Mouse (Mus musculus): ENCODE results near the gene Clasp1. TPM values are rescaled to one million over a fixed set of nuclear protein-coding genes. Genes with fewer than 3 reads are reported as not detected.
A peak's percentile ranks its signal among the peaks of the same experiment; 100 is the strongest.

The Clasp1 gene
- total and polyA plus RNA-seq, 2 experiments from 2014 or later: 106 to 366 TPM

DNA sequence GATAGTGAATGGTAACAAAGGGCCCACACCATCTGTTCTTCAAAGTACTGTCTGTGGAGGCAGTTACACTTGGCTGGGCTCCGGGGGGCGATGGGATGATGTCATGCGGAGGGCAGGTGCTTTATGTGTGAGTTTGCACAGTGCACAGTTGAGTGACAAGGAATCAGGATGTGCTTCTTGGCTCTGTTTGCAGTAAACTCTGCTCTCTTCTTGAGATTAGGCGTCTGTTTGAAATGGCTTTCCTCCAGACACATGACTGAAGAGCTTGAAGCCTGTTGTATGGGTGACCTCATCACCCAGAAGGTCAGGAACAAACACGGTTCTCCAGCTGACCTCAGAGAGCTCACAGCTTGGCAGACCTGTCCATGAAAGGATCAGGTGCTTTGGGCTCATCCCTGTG lies 200.9 kb downstream of the Clasp1 start:
- ATAC-seq (ENCODE audit: insufficient read depth, low read depth): peak; percentile 50
- Histone ChIP-seq H3K36me3 (replicated peaks; ENCODE audit: control insufficient read depth, insufficient read depth, low read length) (peaks cover 57% of the 10 kb centered on the region), H3K4me1 (ENCODE audit: control insufficient read depth, insufficient read depth) (0 out of 2 replicates have a peak, but pooled peaks cover 3% of the 10 kb centered on the region), H3K9ac (replicated peaks; ENCODE audit: low read depth, low read length) (no peak overlapping the region), H3K4me2 (ENCODE audit: low read depth, low read length) (no peak overlapping the region), H3K9me3 (replicated peaks; ENCODE audit: control insufficient read depth, low read length) (no peaks in the 10 kb centered on the region), H3K27ac (ENCODE audit: low read depth) (peak overlapping the region; percentile 34; the same call in 1 of the 2 replicates), H3K4me3 (ENCODE audit: low read depth, low read length) (no peak overlapping the region), H3K27me3 (ENCODE audit: control insufficient read depth, insufficient read depth, low read length) (no peaks in the 10 kb centered on the region)
- no peak for TF ChIP-seq CTCF (IDR thresholded peaks at IDR 0.05; ENCODE audit: low read depth)
- TF ChIP-seq EP300 (IDR thresholded peaks at IDR 0.05; ENCODE audit: low read depth): no peak
- WGBS: 45% methylated on average over 5 of the region's 5 CpGs
- DNase-seq (ENCODE audit: low spot score): peak; percentile 41

DNA sequence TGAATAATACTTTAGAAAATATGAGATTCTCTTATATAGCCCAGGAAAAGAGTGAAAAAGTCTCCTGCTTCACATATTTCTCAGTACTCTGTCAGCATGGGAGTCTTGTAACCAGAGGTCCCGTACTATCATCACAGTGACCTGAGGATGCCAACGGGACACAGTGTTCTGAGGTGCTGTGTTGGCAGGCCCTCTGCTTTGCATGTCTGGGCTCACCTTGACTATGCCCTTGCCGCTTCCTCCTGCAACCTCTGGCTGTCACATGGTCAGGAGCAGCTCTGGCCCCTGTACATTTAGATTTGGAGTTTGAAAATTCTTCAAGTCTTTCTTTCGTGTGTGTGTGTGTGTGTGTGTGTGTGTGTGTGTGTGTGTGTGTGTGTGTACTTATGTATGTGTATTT lies 204.1 kb downstream of the Clasp1 start:
- Histone ChIP-seq H3K27ac (ENCODE audit: low read depth) (peak overlapping the region; percentile 79), H3K4me1 (ENCODE audit: control insufficient read depth, insufficient read depth) (0 out of 2 replicates have a peak, but pooled peaks cover 3% of the 10 kb centered on the region), H3K9ac (replicated peaks; ENCODE audit: low read depth, low read length) (no peak overlapping the region), H3K36me3 (replicated peaks; ENCODE audit: control insufficient read depth, insufficient read depth, low read length) (peaks cover 87% of the 10 kb centered on the region), H3K27me3 (ENCODE audit: control insufficient read depth, insufficient read depth, low read length) (no peaks in the 10 kb centered on the region), H3K4me2 (ENCODE audit: low read depth, low read length) (no peak overlapping the region), H3K9me3 (replicated peaks; ENCODE audit: control insufficient read depth, low read length) (no peaks in the 10 kb centered on the region), H3K4me3 (ENCODE audit: low read depth, low read length) (no peak overlapping the region)
- ATAC-seq (ENCODE audit: insufficient read depth, low read depth) (peak; percentile 87), DNase-seq (ENCODE audit: low spot score) (peak; percentile 75)
- 43% methylated on average over 4 of the region's 4 CpGs for WGBS
- no peak for TF ChIP-seq EP300 (IDR thresholded peaks at IDR 0.05; ENCODE audit: low read depth)
- no peak for TF ChIP-seq CTCF (IDR thresholded peaks at IDR 0.05; ENCODE audit: low read depth)

DNA sequence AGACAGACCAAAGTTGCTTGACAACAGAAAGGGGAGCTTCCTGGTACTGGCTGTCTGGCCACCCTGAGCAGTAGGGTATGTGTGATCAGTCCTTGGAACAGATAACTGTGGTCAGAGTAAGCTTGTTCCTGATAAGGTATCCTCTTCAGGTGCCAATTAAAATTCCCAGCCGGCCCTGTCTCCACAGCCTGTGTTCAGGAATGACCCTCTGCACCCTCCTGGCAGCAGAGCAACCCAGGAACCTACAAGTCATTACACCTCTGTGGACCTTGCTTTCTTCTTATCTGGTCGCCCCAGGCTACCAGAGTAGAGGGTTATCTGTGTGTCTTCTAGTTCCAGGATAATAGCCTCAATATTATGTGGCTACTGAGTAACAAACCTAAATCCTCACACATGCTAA lies 206.5 kb downstream of the Clasp1 start:
- WGBS: 36% methylated on average over 2 of the region's 2 CpGs
- Histone ChIP-seq H3K27ac (ENCODE audit: low read depth) (no peak overlapping the region), H3K4me2 (ENCODE audit: low read depth, low read length) (no peak overlapping the region), H3K9ac (replicated peaks; ENCODE audit: low read depth, low read length) (no peak overlapping the region), H3K27me3 (ENCODE audit: control insufficient read depth, insufficient read depth, low read length) (no peaks in the 10 kb centered on the region), H3K36me3 (replicated peaks; ENCODE audit: control insufficient read depth, insufficient read depth, low read length) (peaks cover 94% of the 10 kb centered on the region), H3K4me3 (ENCODE audit: low read depth, low read length) (no peak overlapping the region), H3K9me3 (replicated peaks; ENCODE audit: control insufficient read depth, low read length) (no peaks in the 10 kb centered on the region), H3K4me1 (ENCODE audit: control insufficient read depth, insufficient read depth) (0 out of 2 replicates have a peak, but pooled peaks cover 3% of the 10 kb centered on the region)
- TF ChIP-seq EP300 (IDR thresholded peaks at IDR 0.05; ENCODE audit: low read depth): no peak
- TF ChIP-seq CTCF (IDR thresholded peaks at IDR 0.05; ENCODE audit: low read depth): no peak
- no peak for ATAC-seq (ENCODE audit: insufficient read depth, low read depth)
- no peak for DNase-seq (ENCODE audit: low spot score)

DNA sequence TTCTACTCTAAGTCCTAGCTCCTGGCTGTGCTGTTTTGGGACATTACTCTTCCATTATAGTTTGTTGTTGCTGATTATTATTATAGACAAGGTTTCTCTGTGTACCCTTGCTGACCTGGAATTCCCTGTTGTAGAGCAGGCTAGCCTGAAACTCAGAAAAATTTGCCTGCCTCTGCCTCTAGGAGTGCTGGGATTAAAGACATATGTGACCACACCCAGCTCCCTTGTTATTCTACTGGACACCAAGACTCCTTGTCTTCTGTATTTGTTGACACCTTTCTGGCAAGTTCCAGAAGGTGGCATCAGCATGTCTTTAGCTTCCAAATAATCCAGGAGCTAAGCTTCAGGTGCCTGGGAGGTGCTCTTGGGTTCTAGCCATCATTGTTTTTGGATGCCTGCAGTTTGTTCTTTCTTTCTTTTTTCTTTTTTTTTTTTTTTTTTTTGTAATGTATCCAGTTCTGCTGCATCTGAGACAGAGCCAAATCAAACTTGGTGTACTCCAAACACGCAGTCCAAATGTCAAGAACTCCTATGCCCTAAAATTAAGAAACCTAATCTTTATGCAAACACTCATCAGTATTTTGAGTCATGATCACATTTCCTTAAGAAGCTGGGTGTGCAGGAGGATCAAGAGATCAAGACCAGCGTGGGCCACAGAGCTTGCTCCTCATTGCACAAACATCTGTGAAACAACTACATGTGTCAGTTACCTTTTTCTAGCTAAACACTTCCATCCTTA lies 208.8 kb downstream of the Clasp1 start:
- no peak for DNase-seq (ENCODE audit: low spot score)
- no peak for TF ChIP-seq CTCF (IDR thresholded peaks at IDR 0.05; ENCODE audit: low read depth)
- no peak for TF ChIP-seq EP300 (IDR thresholded peaks at IDR 0.05; ENCODE audit: low read depth)

DNA sequence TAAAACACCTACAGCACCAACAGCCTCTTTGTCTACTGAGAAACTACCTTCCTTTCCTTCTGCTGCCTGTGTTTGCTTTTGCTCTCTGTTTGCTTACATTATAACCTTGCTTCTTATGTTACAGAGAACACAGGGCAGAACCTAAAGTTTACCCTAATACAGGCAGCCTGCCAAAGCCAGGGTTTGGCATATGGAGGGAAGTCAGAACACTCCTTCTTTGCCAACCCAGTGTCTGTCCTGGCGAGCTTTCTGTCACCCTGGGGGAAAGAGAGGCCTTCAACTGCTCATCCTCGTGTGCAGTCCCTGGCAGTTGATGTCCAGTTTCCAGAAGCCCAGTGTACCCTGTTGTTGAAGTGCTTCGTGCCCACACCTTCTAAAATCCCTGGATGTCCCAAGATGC lies 209.5 kb downstream of the Clasp1 start:
- no peak for ATAC-seq (ENCODE audit: insufficient read depth, low read depth)

More for the DNA sequence above, 208.8 kb downstream of the Clasp1 start:
- H3K9ac ChIP-seq (replicated peaks; ENCODE audit: low read depth, low read length): no peak overlapping the region
- no peak overlapping the region for H3K4me3 ChIP-seq (ENCODE audit: low read depth, low read length)
- no peak for ATAC-seq (ENCODE audit: insufficient read depth, low read depth)
- 0 out of 2 replicates have a peak, but pooled peaks cover 3% of the 10 kb centered on the region for H3K4me1 ChIP-seq (ENCODE audit: control insufficient read depth, insufficient read depth)
- 84% methylated on average over 2 of the region's 2 CpGs for WGBS
- peaks cover 94% of the 10 kb centered on the region for H3K36me3 ChIP-seq (replicated peaks; ENCODE audit: control insufficient read depth, insufficient read depth, low read length)
- no peak overlapping the region for H3K4me2 ChIP-seq (ENCODE audit: low read depth, low read length)
- H3K27ac ChIP-seq (ENCODE audit: low read depth): no peak overlapping the region
- no peaks in the 10 kb centered on the region for H3K27me3 ChIP-seq (ENCODE audit: control insufficient read depth, insufficient read depth, low read length)
- H3K9me3 ChIP-seq (replicated peaks; ENCODE audit: control insufficient read depth, low read length): no peaks in the 10 kb centered on the region

More for the DNA sequence above, 209.5 kb downstream of the Clasp1 start:
- Histone ChIP-seq H3K9me3 (replicated peaks; ENCODE audit: control insufficient read depth, low read length) (no peaks in the 10 kb centered on the region), H3K27ac (ENCODE audit: low read depth) (no peak overlapping the region), H3K9ac (replicated peaks; ENCODE audit: low read depth, low read length) (no peak overlapping the region), H3K4me2 (ENCODE audit: low read depth, low read length) (no peak overlapping the region), H3K4me3 (ENCODE audit: low read depth, low read length) (no peak overlapping the region), H3K4me1 (ENCODE audit: control insufficient read depth, insufficient read depth) (0 out of 2 replicates have a peak, but pooled peaks cover 3% of the 10 kb centered on the region), H3K36me3 (replicated peaks; ENCODE audit: control insufficient read depth, insufficient read depth, low read length) (peaks cover 95% of the 10 kb centered on the region), H3K27me3 (ENCODE audit: control insufficient read depth, insufficient read depth, low read length) (no peaks in the 10 kb centered on the region)
- 73% methylated on average over 3 of the region's 3 CpGs for WGBS
- TF ChIP-seq CTCF (IDR thresholded peaks at IDR 0.05; ENCODE audit: low read depth) (no peak), EP300 (IDR thresholded peaks at IDR 0.05; ENCODE audit: low read depth) (no peak)
- no peak for DNase-seq (ENCODE audit: low spot score)

Data from heart, postnatal 0 days (tissue).